Mouse (Mus musculus) forebrain, embryonic 15.5 days (tissue): ENCODE measurements at regions not wholly inside any gene's neighbourhood (a gene's known extent, or its start where the extent isn't known, plus 50 kb on each side); places are given as distances from the start of the nearest gene placed in this dataset.

Source experiments
- ATAC-seq: fragments of 200-750 bp; cut with Nextera tagmentation; replicated peaks from 2 replicates; pipeline ENCODE4 v1.8.0; 2017; ENCODE audit warnings: mild to moderate bottlenecking, moderate TSS enrichment, moderate library complexity
- H3K27ac ChIP-seq: fragments of 300-500 bp; sonication (generic); replicated peaks from 2 replicates; pipeline ENCODE4 v1.5.1; 2015; ENCODE audit warnings: mild to moderate bottlenecking, inconsistent platforms
- H3K27me3 ChIP-seq: fragments of 300-500 bp; sonication (generic); 2 replicates; pipeline ENCODE4 v1.6.1; 2015; ENCODE audit warnings: inconsistent platforms
- H3K36me3 ChIP-seq: fragments of 300-500 bp; sonication (generic); 2 replicates; pipeline ENCODE4 v1.6.1; 2015; ENCODE audit warnings: mild to moderate bottlenecking, inconsistent platforms
- H3K4me1 ChIP-seq: fragments of 300-500 bp; sonication (generic); 2 replicates; pipeline ENCODE4 v1.6.1; 2015; ENCODE audit warnings: inconsistent platforms
- H3K4me2 ChIP-seq: fragments of 300-500 bp; sonication (generic); replicated peaks from 2 replicates; pipeline ENCODE4 v1.6.1; 2015; ENCODE audit warnings: mild to moderate bottlenecking, inconsistent platforms
- H3K4me3 ChIP-seq: fragments of 300-500 bp; sonication (generic); 2 replicates; pipeline ENCODE4 v1.5.1; 2015; ENCODE audit warnings: mild to moderate bottlenecking, inconsistent platforms
- H3K9ac ChIP-seq: fragments of 300-500 bp; sonication (generic); replicated peaks from 2 replicates; pipeline ENCODE4 v1.6.1; 2015; ENCODE audit warnings: mild to moderate bottlenecking, inconsistent platforms
- H3K9me3 ChIP-seq: fragments of 300-500 bp; sonication (generic); 2 replicates; pipeline ENCODE4 v1.6.1; 2016; ENCODE audit warnings: inconsistent platforms
- WGBS: fragments of 180-500 bp; shearing (Covaris S2); methylation state at CpG from one replicate; pipeline ENCODE4 v1.1.7; 2015; ENCODE audit warnings: mixed read lengths; 5-methylcytosine and 5-hydroxymethylcytosine counted together

DNA sequence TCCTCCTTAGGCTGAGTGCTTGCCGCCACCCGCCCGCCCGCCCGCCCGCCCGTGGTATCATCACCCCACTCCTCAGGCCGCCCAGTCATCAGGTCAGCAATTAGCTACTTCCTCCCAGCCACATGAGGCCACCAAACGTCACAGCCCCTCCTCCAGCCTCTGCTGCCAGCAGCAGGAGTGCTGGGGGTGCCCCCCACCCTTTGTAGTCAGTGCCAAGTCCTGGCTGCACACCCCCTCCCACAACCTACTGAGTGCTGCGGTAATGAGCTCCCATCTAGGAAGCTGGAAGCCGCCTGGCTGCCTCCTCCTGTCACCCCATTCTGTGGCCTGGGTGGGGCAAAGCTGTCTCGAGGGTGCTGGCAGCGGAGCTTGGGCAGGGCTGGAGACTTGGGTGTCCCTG, 73.8 kb upstream of the 1600014C23Rik start:
- Histone ChIP-seq H3K4me3 (no peak overlapping the region), H3K36me3 (no peaks in the 10 kb centered on the region), H3K4me2 (no peak overlapping the region), H3K9ac (no peak overlapping the region), H3K4me1 (peaks cover 24% of the 10 kb centered on the region), H3K9me3 (no peaks in the 10 kb centered on the region), H3K27me3 (peaks cover 6% of the 10 kb centered on the region; the same call in 1 of the 2 replicates), H3K27ac (no peak overlapping the region)
- 31% methylated on average over 12 of the region's 13 CpGs for WGBS
- ATAC-seq = peak; percentile 67

DNA sequence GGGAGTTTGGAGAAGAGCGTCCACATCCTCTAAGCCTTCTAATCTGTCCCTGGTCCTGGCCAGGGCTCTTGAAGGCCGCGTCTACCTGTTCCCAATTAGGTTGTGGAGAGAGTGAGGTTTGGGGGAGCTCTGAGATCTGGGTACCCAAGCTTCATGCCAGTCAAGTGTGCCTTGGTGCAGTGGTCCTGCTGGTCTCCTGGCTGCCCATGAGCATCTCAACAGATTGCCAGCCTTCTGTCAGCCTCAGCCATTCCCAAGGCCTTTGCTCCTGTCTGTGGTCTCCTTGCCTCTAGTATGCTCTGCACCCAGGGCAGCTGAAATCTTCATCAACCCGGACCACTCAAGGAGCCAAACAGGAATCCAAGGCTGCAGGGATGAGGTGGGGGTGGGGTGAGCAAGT, 73.2 kb upstream of the 1600014C23Rik start:
- ATAC-seq = no peak

DNA sequence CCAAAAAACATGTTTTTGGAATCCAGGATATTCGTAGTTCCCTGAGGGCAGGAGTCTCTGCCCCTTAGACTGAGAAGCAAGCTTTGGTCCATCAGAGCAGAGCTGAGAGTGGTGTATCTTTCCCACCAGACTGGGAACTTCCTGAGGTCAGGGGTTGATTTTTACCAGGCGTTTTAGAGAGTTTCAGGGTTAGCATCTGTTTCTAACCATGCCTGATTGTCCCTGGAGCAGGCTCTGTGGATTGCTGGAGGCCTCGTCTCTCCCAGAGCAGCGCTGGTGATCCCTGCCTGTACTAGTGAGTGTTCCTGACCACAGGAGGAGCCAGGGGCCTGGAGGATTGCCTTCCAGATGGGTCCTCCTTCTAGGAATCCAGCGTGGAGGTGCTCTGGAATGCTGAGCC, 72.8 kb upstream of the 1600014C23Rik start:
- Histone ChIP-seq H3K9ac (no peak overlapping the region), H3K36me3 (no peaks in the 10 kb centered on the region), H3K27me3 (peaks cover 6% of the 10 kb centered on the region; the same call in 1 of the 2 replicates), H3K4me2 (no peak overlapping the region), H3K9me3 (no peaks in the 10 kb centered on the region), H3K27ac (0 out of 2 replicates have a peak overlapping the region, but pooled peaks have one; percentile 2), H3K4me1 (peaks cover 24% of the 10 kb centered on the region), H3K4me3 (no peak overlapping the region)
- 66% methylated on average over 5 of the region's 5 CpGs for WGBS
- no peak for ATAC-seq

More for the DNA sequence above, 73.2 kb upstream of the 1600014C23Rik start:
- no peak overlapping the region for H3K4me3 ChIP-seq
- H3K9ac ChIP-seq = no peak overlapping the region
- H3K4me2 ChIP-seq = no peak overlapping the region
- no peaks in the 10 kb centered on the region for H3K9me3 ChIP-seq
- H3K4me1 ChIP-seq = peaks cover 24% of the 10 kb centered on the region
- no peaks in the 10 kb centered on the region for H3K36me3 ChIP-seq
- H3K27ac ChIP-seq = no peak overlapping the region
- WGBS = 79% methylated on average over 4 of the region's 4 CpGs
- peaks cover 6% of the 10 kb centered on the region; the same call in 1 of the 2 replicates for H3K27me3 ChIP-seq

DNA sequence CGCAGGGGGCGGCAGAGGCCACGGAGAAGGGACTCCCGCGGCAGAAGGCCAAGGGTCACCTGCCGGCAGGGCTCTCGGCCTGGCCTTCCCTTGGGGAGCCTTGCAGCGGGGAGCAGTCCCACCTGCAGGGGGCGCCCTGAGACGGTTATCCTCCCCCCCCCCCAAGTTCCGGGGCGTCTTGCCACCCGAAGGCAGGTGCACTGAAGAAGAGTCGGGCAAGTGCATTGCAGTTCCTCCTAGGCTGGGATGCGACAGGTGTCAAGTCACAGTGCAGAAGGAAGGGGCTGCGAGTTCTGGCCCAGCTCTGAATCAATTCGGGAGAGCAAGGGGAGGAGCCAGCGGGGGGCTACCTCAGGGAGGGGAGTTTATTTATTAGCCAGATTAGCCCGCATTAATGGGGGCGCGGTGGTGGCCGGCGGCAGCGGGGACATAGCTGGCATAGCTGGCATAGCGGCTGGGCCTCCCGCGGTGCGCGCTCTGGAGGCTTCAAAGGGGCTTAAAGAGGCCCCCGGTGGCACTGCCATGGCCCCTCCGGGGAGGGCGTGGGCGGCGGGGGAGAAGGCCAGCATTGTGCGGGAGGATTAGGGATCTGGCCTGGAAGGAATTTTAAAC, 71.9 kb upstream of the 1600014C23Rik start:
- Histone ChIP-seq H3K9me3 (no peaks in the 10 kb centered on the region), H3K4me2 (peak overlapping the region; percentile 21; the same call in 1 of the 2 replicates), H3K4me3 (peak overlapping the region; percentile 4; the same call in 1 of the 2 replicates), H3K36me3 (no peaks in the 10 kb centered on the region), H3K27me3 (peaks cover 6% of the 10 kb centered on the region; the same call in 1 of the 2 replicates), H3K9ac (no peak overlapping the region; the same call in 1 of the 2 replicates), H3K27ac (no peak overlapping the region), H3K4me1 (peaks cover 24% of the 10 kb centered on the region)
- under 1% methylated on average over 35 of the region's 35 CpGs for WGBS
- peak; percentile 53 for ATAC-seq

DNA sequence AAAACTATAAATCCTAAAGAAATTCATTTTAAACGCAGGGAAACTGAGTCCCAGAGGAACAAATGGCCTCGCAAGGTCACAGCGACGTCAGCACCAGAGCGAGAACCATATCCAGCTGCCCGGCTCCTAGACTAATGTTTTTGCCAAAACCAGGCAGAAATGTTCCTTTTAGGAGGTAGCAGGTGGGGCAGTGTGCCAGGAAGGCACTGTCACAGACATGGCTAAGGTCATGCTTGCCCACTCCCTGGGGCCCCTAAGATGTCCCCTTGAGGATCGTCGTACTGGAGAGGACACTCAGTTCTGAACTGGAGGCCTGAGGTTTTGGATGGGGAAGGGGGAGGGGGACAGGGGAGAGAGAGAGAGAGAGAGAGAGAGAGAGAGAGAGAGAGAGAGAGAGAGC, 69.7 kb upstream of the 1600014C23Rik start:
- H3K9me3 ChIP-seq = no peaks in the 10 kb centered on the region
- no peaks in the 10 kb centered on the region for H3K36me3 ChIP-seq
- 86% methylated on average over 8 of the region's 8 CpGs for WGBS
- H3K27ac ChIP-seq = no peak overlapping the region
- H3K9ac ChIP-seq = no peak overlapping the region
- H3K4me1 ChIP-seq = peaks cover 24% of the 10 kb centered on the region
- no peak overlapping the region for H3K4me2 ChIP-seq
- no peak overlapping the region for H3K4me3 ChIP-seq
- H3K27me3 ChIP-seq = peaks cover 6% of the 10 kb centered on the region; the same call in 1 of the 2 replicates
- ATAC-seq = no peak

DNA sequence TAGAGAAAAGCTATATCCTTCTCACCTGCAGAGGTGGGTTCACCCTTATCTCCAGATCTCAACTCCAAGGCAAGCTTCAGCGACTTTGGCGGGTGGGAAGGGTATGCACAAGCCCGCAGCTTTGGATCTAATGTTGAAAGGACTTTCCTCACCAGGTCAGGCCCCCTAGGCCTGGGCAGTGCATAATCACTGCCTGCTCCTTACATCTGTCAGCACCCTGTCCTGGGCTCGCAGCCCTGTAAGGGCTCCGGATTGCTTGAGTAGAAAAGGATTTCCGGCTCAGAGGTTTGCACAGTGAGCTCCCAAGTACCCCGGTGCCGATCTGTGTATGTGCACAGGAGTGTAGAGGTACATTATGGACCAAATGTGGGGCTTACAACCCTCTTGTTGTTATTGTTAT, 68.8 kb upstream of the 1600014C23Rik start:
- 92% methylated on average over 8 of the region's 8 CpGs for WGBS
- Histone ChIP-seq H3K4me1 (peaks cover 19% of the 10 kb centered on the region), H3K9ac (no peak overlapping the region), H3K4me2 (no peak overlapping the region), H3K27me3 (peaks cover 6% of the 10 kb centered on the region; the same call in 1 of the 2 replicates), H3K4me3 (no peak overlapping the region), H3K27ac (no peak overlapping the region), H3K9me3 (no peaks in the 10 kb centered on the region), H3K36me3 (no peaks in the 10 kb centered on the region)
- no peak for ATAC-seq

DNA sequence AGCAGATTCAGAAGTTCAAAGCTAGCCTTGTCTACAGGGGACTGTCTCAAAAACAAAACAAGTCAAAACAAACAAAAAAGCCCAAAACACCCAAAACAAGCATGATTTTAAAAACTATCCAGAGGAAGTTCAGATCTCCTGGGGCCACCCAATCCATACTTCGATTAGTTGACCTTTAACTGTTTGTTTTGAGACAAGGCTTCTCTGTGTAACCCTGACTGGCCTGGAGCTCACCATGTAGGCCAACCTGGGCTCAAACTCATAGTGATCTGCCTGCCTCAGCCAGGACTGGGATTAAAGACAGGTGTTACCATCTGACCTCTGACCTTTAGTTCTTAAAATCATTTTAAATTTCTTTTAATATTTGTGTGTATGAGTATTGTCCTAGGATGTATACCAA, 66.1 kb upstream of the 1600014C23Rik start:
- no peak for ATAC-seq
- WGBS = 89% methylated on average over 1 of the region's 1 CpGs
- H3K9ac ChIP-seq = no peak overlapping the region

DNA sequence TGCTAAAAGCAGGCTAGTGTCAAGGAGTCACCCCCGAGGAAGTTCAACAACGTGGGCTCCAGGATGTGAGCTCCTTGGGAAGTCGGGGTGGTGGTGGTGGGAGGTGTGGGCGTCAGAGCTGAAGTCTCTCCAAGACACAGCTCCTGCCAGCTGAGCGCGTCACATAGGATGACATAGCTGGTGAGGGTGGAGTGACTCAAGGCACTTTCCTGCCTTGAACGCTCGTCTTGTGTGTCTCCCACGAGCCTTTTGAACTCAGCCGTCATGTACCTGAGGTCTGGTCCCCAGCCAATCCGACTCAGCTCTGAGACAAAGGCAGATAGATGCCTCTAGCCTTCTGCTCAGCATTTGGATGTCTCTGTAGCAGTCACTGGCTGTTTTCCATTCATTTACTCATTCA, 65.4 kb upstream of the 1600014C23Rik start:
- Histone ChIP-seq H3K9me3 (no peaks in the 10 kb centered on the region), H3K4me3 (no peak overlapping the region), H3K27ac (no peak overlapping the region), H3K4me1 (no peaks in the 10 kb centered on the region), H3K27me3 (no peaks in the 10 kb centered on the region), H3K4me2 (no peak overlapping the region), H3K9ac (no peak overlapping the region), H3K36me3 (no peaks in the 10 kb centered on the region)
- WGBS = 61% methylated on average over 11 of the region's 11 CpGs
- no peak for ATAC-seq

More for the DNA sequence above, 66.1 kb upstream of the 1600014C23Rik start:
- Histone ChIP-seq H3K4me1 (no peaks in the 10 kb centered on the region), H3K27me3 (no peaks in the 10 kb centered on the region), H3K9me3 (no peaks in the 10 kb centered on the region), H3K27ac (no peak overlapping the region), H3K4me2 (no peak overlapping the region), H3K4me3 (no peak overlapping the region), H3K36me3 (no peaks in the 10 kb centered on the region)

DNA sequence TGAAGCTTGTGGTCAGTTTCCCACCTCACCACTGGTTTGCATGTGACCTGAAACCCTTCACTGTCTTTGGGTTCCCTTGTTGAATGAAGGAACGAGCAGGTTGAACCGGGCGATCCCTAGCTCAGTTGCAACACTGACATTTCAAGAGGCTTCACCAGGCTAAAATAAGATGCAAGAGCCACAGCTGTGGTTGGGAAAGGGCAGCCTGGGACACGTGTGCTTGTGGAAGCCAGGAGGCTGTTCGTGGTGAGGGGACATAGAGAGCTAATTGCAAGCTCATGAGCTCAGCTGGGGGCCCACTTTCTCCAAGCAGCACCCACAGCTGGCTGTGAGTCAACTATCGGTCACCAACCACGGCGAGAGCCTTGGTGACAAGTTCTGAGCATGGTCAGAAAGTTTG, 64.8 kb upstream of the 1600014C23Rik start:
- no peak overlapping the region for H3K4me3 ChIP-seq
- H3K4me1 ChIP-seq = no peaks in the 10 kb centered on the region
- H3K36me3 ChIP-seq = no peaks in the 10 kb centered on the region
- H3K27me3 ChIP-seq = no peaks in the 10 kb centered on the region
- no peak overlapping the region for H3K4me2 ChIP-seq
- 79% methylated on average over 8 of the region's 8 CpGs for WGBS
- no peak overlapping the region for H3K9ac ChIP-seq
- ATAC-seq = no peak
- H3K9me3 ChIP-seq = no peaks in the 10 kb centered on the region
- H3K27ac ChIP-seq = no peak overlapping the region

DNA sequence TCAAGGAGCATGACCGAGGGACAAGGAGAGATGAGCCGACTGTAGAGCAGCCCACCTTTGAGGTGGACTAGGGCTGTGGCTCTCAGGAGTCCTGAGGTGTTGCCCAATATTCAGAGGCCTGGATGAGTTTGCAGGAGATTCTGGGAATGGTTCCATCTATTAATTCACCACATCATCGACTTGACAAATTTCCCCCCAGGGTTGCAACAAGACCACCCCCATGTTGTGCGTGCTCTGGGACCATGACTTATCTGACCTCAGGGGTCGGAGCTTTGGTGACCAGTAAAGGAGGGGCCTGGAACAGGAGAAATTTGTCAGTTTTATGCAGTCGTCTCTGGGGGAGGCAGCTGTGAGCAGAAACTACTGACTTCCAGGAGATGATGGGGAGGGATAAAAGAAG, 63.5 kb upstream of the 1600014C23Rik start:
- no peak overlapping the region for H3K27ac ChIP-seq
- no peaks in the 10 kb centered on the region for H3K4me1 ChIP-seq
- H3K9me3 ChIP-seq = no peaks in the 10 kb centered on the region
- no peak overlapping the region for H3K4me2 ChIP-seq
- no peaks in the 10 kb centered on the region for H3K36me3 ChIP-seq
- no peak for ATAC-seq
- H3K9ac ChIP-seq = no peak overlapping the region
- no peaks in the 10 kb centered on the region for H3K27me3 ChIP-seq
- 82% methylated on average over 6 of the region's 6 CpGs for WGBS
- H3K4me3 ChIP-seq = no peak overlapping the region

DNA sequence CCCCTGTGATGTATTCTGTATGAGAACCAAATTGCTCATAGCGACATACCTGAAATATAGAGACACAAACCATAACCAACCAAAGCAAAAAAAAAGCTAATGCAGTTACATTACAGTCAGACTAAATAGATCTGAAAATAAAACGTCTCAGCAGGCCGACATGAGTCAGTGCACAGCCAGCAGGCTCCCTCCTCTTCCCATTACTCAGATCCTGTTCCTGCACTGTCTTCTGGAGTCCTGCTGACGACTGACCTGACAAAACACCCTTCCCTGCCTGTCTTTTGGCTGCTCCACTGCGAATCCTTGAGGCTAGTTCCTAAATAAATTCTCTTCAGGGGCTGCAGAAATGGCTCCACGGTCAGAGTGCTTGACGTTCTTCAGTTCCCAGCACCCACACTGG, 61.3 kb upstream of the 1600014C23Rik start:
- Histone ChIP-seq H3K27ac (no peak overlapping the region), H3K9ac (no peak overlapping the region), H3K27me3 (no peaks in the 10 kb centered on the region), H3K4me1 (no peaks in the 10 kb centered on the region), H3K9me3 (no peaks in the 10 kb centered on the region), H3K4me3 (no peak overlapping the region), H3K4me2 (no peak overlapping the region), H3K36me3 (no peaks in the 10 kb centered on the region)
- WGBS = 89% methylated on average over 7 of the region's 7 CpGs
- ATAC-seq = no peak

DNA sequence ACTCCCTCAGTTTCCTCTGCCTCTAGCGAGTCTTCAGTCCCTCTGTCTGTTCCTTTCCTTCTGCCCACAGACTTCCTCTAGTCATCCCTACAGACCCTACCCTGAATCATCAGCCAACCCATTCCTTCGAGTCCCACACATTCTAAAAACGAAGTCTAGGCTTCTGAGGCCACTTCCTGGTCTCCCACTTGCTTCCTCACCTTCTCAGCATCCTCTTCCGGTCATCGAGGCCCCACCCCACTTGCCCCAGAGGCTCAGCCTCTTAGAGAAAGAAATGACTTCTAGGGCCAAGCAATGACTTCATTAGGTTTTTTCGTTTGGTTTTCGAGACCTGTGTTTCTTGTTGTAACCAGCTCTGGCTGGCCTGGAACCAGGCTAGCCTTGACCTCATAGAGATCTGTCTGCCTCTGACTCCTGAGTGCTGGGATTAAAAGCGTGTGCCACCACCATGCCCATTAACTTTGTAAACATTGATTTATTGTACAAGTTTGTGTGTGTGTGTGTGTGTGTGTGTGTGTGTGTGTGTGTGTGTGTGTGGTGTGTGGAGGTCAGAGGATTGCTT, 57.4 kb upstream of the 1600014C23Rik start:
- H3K4me2 ChIP-seq = no peak overlapping the region
- ATAC-seq = no peak

DNA sequence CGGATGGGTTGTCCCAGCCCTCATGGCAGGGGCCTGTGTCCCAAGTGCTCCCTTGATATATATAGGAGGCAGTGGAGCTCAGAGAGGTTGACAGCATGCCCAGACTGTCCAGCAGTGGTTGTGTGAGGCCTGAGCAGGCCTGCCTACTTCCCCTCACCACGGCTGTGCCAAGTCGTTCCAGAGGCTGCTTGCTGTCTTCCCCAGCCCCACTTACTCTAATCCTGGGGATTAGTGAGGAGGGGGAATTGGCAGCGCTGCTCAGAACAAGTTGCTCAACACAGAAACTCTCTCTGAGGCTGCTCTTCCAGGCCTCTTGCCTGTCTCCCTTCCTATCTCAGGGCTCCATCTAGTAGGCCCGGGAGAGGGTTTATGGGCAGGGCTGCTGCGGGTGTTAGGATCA, 56.1 kb upstream of the 1600014C23Rik start:
- Histone ChIP-seq H3K4me3 (no peak overlapping the region), H3K36me3 (no peaks in the 10 kb centered on the region), H3K9ac (no peak overlapping the region), H3K27me3 (no peaks in the 10 kb centered on the region), H3K4me1 (no peaks in the 10 kb centered on the region), H3K9me3 (no peaks in the 10 kb centered on the region), H3K4me2 (no peak overlapping the region), H3K27ac (no peak overlapping the region)
- 34% methylated on average over 6 of the region's 6 CpGs for WGBS
- ATAC-seq = no peak

More for the DNA sequence above, 57.4 kb upstream of the 1600014C23Rik start:
- Histone ChIP-seq H3K9ac (no peak overlapping the region), H3K4me3 (no peak overlapping the region), H3K36me3 (no peaks in the 10 kb centered on the region), H3K4me1 (no peaks in the 10 kb centered on the region), H3K27ac (no peak overlapping the region), H3K9me3 (no peaks in the 10 kb centered on the region), H3K27me3 (no peaks in the 10 kb centered on the region)
- WGBS = 87% methylated on average over 8 of the region's 8 CpGs
